Mouse (Mus musculus) neural tube, embryonic 12.5 days (tissue): ENCODE results near the gene Snx25. TPM values are rescaled to one million over a fixed set of nuclear protein-coding genes. Genes with fewer than 3 reads are reported as not detected.

Experiments
- ATAC-seq: fragments of 200-750 bp; cut with Nextera tagmentation; 2 replicates; pipeline ENCODE4 v1.8.0; 2017; ENCODE audit warnings: low read depth, mild to moderate bottlenecking, moderate TSS enrichment, moderate library complexity; ENCODE audit not compliant: low FRiP score
- H3K27ac ChIP-seq: fragments of 300-500 bp; sonication (generic); 2 replicates; pipeline ENCODE4 v1.5.1; 2016
- H3K27me3 ChIP-seq: fragments of 300-500 bp; sonication (generic); replicated peaks from 2 replicates; pipeline ENCODE4 v1.6.1; 2016; ENCODE audit warnings: mild to moderate bottlenecking
- H3K36me3 ChIP-seq: fragments of 300-500 bp; sonication (generic); 2 replicates; pipeline ENCODE4 v1.6.1; 2016; ENCODE audit warnings: mild to moderate bottlenecking
- H3K4me1 ChIP-seq: fragments of 300-500 bp; sonication (generic); 2 replicates; pipeline ENCODE4 v1.6.1; 2016
- H3K4me2 ChIP-seq: fragments of 300-500 bp; sonication (generic); replicated peaks from 2 replicates; pipeline ENCODE4 v1.6.1; 2016; ENCODE audit warnings: mild to moderate bottlenecking
- H3K4me3 ChIP-seq: fragments of 300-500 bp; sonication (generic); 2 replicates; pipeline ENCODE4 v1.5.1; 2016
- H3K9ac ChIP-seq: fragments of 300-500 bp; sonication (generic); 2 replicates; pipeline ENCODE4 v1.6.1; 2016; ENCODE audit warnings: mild to moderate bottlenecking
- H3K9me3 ChIP-seq: fragments of 300-500 bp; sonication (generic); 2 replicates; pipeline ENCODE4 v1.6.1; 2016; ENCODE audit warnings: mild to moderate bottlenecking
- WGBS: fragments of 180-500 bp; shearing (Covaris S2); methylation state at CpG from one replicate; pipeline ENCODE4 v1.1.7; 2016; 5-methylcytosine and 5-hydroxymethylcytosine counted together
- polyA plus RNA-seq: library from polyadenylated mRNA; unstranded; fragments of >200 nt; fragmentation: Nextera tagmentation; extraction: Ambion mirVana; gene quantifications from 2 replicates; pipeline ENCODE4 v1.2.1, GENCODE M21; 2016

Snx25 gene
- polyA plus RNA-seq, 1 experiment from 2014 or later = 6.7 TPM

DNA sequence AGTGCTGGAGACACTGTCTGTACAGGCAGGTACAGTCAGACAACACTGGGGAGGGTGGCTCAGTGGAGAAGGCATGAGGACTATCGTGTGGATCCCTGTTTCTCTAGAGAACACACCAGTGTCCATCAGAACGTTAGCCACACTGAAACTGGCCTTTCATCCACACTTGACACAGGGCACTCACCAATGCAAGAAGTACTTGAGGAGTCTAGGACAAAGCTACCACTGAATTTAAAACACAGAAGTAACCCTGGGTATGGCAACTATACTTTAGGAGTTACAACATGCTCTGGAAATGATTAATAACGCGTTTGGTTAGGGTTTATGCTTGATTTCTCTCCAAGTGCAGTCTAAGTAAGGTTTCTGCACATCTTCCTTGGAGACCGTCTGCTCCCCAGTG lies 79.2 kb downstream of the Snx25 start:
- ATAC-seq = no peak
- Histone ChIP-seq H3K27ac (no peak overlapping the region), H3K4me1 (no peaks in the 10 kb centered on the region), H3K9ac (no peak overlapping the region), H3K9me3 (no peaks in the 10 kb centered on the region), H3K4me2 (no peak overlapping the region), H3K4me3 (no peak overlapping the region), H3K27me3 (no peaks in the 10 kb centered on the region), H3K36me3 (no peaks in the 10 kb centered on the region)
- 91% methylated on average over 5 of the region's 5 CpGs for WGBS

GRCm38 (mm10) chr8:46040260-46040659 lies 111.7 kb downstream of the Snx25 start:
- WGBS = 65% methylated on average over 13 of the region's 13 CpGs
- H3K9ac ChIP-seq = no peak overlapping the region
- no peak for ATAC-seq

GRCm38 (mm10) chr8:46039666-46040065 lies 112.3 kb downstream of the Snx25 start:
- Histone ChIP-seq H3K4me2 (no peak overlapping the region), H3K9me3 (no peaks in the 10 kb centered on the region), H3K36me3 (peaks cover 18% of the 10 kb centered on the region), H3K9ac (no peak overlapping the region), H3K4me1 (no peaks in the 10 kb centered on the region), H3K4me3 (no peak overlapping the region), H3K27me3 (no peaks in the 10 kb centered on the region), H3K27ac (no peak overlapping the region)
- WGBS = 73% methylated on average over 1 of the region's 1 CpGs
- ATAC-seq = no peak

More at GRCm38 (mm10) chr8:46040260-46040659, 111.7 kb downstream of the Snx25 start:
- Histone ChIP-seq H3K36me3 (peaks cover 13% of the 10 kb centered on the region), H3K27me3 (no peaks in the 10 kb centered on the region), H3K4me1 (no peaks in the 10 kb centered on the region), H3K4me2 (no peak overlapping the region), H3K4me3 (no peak overlapping the region), H3K27ac (no peak overlapping the region), H3K9me3 (no peaks in the 10 kb centered on the region)

DNA sequence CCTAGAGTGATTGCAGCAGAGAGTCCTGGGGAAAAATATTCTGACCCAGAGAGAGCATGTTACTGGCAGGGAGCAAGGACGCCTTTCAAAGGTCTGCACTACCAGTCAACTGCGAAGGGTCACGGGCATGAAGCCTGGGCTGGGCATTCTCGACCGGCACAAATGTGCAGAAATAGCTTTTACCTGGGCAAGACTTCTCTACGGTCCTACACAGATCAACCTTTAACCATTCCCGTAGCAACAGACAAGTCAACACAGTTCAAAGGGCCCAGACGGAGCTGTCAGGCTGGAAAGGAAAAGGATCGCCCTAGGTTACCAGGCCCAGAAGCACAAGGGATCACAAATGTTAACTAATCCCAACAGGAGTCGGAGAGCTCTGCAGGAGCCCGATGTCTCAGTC lies 115.7 kb downstream of the Snx25 start:
- H3K36me3 ChIP-seq = peaks cover 14% of the 10 kb centered on the region
- no peak overlapping the region for H3K9ac ChIP-seq
- H3K4me2 ChIP-seq = no peak overlapping the region
- H3K4me3 ChIP-seq = no peak overlapping the region
- 80% methylated on average over 11 of the region's 11 CpGs for WGBS
- no peak for ATAC-seq
- H3K9me3 ChIP-seq = no peaks in the 10 kb centered on the region
- no peak overlapping the region for H3K27ac ChIP-seq
- no peaks in the 10 kb centered on the region for H3K4me1 ChIP-seq
- H3K27me3 ChIP-seq = no peaks in the 10 kb centered on the region

DNA sequence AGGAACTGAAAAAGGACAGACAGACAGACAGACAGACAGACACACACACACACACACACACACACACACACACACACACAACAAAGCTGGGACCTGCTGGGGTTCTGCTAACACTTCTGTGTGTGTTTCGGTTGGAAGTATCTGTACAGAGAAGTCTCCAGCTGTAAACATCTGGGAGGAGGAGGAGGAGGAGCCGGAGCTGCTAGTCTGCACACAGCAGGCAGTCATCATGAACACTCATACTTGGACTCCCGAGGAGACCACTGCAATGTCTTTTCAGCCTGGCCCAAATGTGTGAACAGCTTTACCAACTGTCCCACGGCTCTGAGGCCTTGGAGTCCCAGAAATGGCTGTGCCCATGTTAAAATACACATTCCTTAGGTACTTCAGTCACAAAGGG lies 127.6 kb downstream of the Snx25 start:
- H3K27ac ChIP-seq = no peak overlapping the region
- H3K36me3 ChIP-seq = no peaks in the 10 kb centered on the region
- no peaks in the 10 kb centered on the region for H3K4me1 ChIP-seq
- H3K9ac ChIP-seq = no peak overlapping the region
- no peaks in the 10 kb centered on the region for H3K27me3 ChIP-seq
- H3K9me3 ChIP-seq = no peaks in the 10 kb centered on the region
- no peak for ATAC-seq
- no peak overlapping the region for H3K4me2 ChIP-seq
- WGBS = 57% methylated on average over 4 of the region's 4 CpGs
- no peak overlapping the region for H3K4me3 ChIP-seq

DNA sequence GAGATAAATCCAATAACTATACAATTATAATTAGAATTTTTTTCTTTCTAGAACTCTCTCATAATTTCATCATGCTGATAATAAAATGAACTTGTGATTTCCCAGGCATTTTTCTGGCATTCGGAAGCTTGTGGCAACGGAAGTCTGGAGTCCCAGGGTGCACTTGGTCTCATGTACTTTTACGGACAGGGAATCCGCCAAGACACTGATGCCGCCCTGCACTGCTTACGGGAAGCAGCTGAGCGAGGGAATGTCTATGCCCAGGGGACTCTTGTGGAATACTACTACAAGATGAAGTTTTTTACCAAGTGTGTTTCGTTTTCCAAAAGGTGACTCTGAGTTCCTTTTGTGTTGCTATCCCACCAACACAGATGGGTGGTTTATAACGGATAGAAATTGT lies 129.2 kb downstream of the Snx25 start:
- ATAC-seq = no peak
- H3K9me3 ChIP-seq = no peaks in the 10 kb centered on the region

GRCm38 (mm10) chr8:46022203-46022602 lies 129.8 kb downstream of the Snx25 start:
- Histone ChIP-seq H3K27me3 (no peaks in the 10 kb centered on the region), H3K9me3 (no peaks in the 10 kb centered on the region), H3K4me3 (no peak overlapping the region), H3K4me1 (no peaks in the 10 kb centered on the region), H3K9ac (no peak overlapping the region), H3K36me3 (no peaks in the 10 kb centered on the region), H3K27ac (no peak overlapping the region), H3K4me2 (no peak overlapping the region)
- WGBS = 96% methylated on average over 9 of the region's 9 CpGs
- ATAC-seq = no peak

More for the DNA sequence above, 129.2 kb downstream of the Snx25 start:
- Histone ChIP-seq H3K36me3 (no peaks in the 10 kb centered on the region), H3K4me1 (no peaks in the 10 kb centered on the region), H3K4me3 (no peak overlapping the region), H3K27ac (no peak overlapping the region), H3K4me2 (no peak overlapping the region), H3K27me3 (no peaks in the 10 kb centered on the region), H3K9ac (no peak overlapping the region)
- WGBS = 92% methylated on average over 9 of the region's 9 CpGs

GRCm38 (mm10) chr8:46010746-46011680 lies 140.9 kb downstream of the Snx25 start:
- no peak overlapping the region for H3K9ac ChIP-seq
- no peak overlapping the region for H3K4me3 ChIP-seq
- 28% methylated on average over 17 of the region's 17 CpGs for WGBS
- peak overlapping the region; percentile 34 for H3K4me2 ChIP-seq
- H3K9me3 ChIP-seq = no peaks in the 10 kb centered on the region
- no peaks in the 10 kb centered on the region for H3K27me3 ChIP-seq
- no peak for ATAC-seq
- H3K36me3 ChIP-seq = no peaks in the 10 kb centered on the region
- H3K4me1 ChIP-seq = peaks cover 6% of the 10 kb centered on the region; the same call in 1 of the 2 replicates
- H3K27ac ChIP-seq = no peak overlapping the region

DNA sequence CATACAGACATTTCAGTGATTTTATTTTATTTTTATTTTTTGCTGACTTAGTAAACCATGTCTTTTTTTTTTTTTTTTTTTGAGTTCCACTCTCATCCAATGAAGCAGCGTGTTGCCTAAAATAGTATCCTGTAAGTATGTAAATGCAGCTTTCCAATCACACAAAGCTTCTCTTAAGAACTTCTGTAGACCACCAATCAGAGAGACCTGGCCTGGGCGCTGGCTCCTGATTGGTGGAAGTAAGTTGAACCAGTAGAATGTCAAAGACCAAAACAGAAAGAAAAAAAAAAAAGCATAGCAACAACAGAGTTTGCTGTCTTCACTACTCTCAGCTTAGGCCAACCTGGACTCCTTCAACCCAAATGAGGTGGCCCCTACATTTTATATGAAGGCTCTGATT lies 141.7 kb downstream of the Snx25 start:
- ATAC-seq = no peak
- Histone ChIP-seq H3K4me3 (no peak overlapping the region), H3K27ac (no peak overlapping the region)

DNA sequence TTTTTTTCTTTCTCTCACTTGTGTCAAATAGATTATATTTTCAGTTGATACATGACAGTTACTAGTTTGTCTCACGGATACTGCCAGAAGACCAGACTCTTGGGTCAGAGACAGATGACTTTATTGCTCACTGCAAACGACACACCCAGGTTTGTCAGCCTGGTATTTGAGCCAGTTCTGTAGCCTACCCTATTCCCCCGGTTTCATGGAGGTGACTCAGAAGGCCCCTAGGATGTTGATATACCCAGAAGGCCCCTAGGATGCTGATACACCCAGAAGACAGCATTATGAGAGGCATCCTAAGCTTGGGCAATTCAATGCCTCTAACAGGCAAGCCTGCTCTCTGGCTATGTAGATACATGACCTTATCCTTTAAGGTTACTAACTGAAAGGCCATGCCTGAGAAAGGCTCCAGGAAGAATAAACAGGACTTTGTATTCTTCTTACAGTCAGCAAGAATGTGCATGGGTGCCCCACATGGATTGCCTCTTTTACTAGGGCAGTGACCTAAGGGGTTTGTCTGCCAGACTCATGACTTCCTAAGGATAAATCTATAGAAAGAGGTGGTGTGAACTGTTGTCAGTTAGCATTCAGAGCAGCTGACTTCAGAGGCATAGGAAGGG lies 144.8 kb downstream of the Snx25 start:
- Histone ChIP-seq H3K4me2 (no peak overlapping the region), H3K27me3 (no peaks in the 10 kb centered on the region), H3K4me1 (peaks cover 6% of the 10 kb centered on the region; the same call in 1 of the 2 replicates), H3K9me3 (no peaks in the 10 kb centered on the region), H3K27ac (no peak overlapping the region), H3K9ac (no peak overlapping the region), H3K4me3 (no peak overlapping the region), H3K36me3 (no peaks in the 10 kb centered on the region)
- no peak for ATAC-seq
- WGBS = 52% methylated on average over 3 of the region's 3 CpGs

More for the DNA sequence above, 141.7 kb downstream of the Snx25 start:
- peak overlapping the region; percentile 34 for H3K4me2 ChIP-seq
- 59% methylated on average over 2 of the region's 2 CpGs for WGBS
- no peaks in the 10 kb centered on the region for H3K36me3 ChIP-seq
- H3K9ac ChIP-seq = no peak overlapping the region
- H3K4me1 ChIP-seq = peaks cover 6% of the 10 kb centered on the region; the same call in 1 of the 2 replicates
- no peaks in the 10 kb centered on the region for H3K9me3 ChIP-seq
- H3K27me3 ChIP-seq = no peaks in the 10 kb centered on the region

- H3K9ac ChIP-seq = no peak within 1 kb of the TSS
- WGBS = 76% methylated on average over 4 of the region's 4 CpGs
- H3K9me3 ChIP-seq = no peaks in the 10 kb centered on the region
- H3K4me3 ChIP-seq = no peak within 1 kb of the TSS
- H3K4me2 ChIP-seq = no peak within 1 kb of the TSS
- ATAC-seq = no peak
- H3K27ac ChIP-seq = no peak within 1 kb of the TSS
- H3K4me1 ChIP-seq = no peaks in the 10 kb centered on the region; the same call in 1 of the 2 replicates
- H3K27me3 ChIP-seq = no peaks in the 10 kb centered on the region
- H3K36me3 ChIP-seq = no peaks in the 10 kb centered on the region
Measured at GRCm38 (mm10) chr8:46005596-46005995, 146.4 kb downstream of the Snx25 start, which contains the start of gene Ankrd37. Gene Ankrd37, minus strand, starts transcription at chr8:46005707.
